Mouse (Mus musculus): Measurements from ENCODE around the gene Rps18. TPM values are rescaled to one million over a fixed set of nuclear protein-coding genes. Genes with fewer than 3 reads are reported as not detected.
A peak's percentile ranks its signal among the peaks of the same experiment; 100 is the strongest.
"Not testable (repeated sequence)": the region's sequence is repeated elsewhere in the genome, so short reads cannot be mapped to it uniquely, and the experiment has no call there.

The Rps18 gene
- polyA plus RNA-seq, 1 experiment from 2014 or later: 856 TPM

DNA sequence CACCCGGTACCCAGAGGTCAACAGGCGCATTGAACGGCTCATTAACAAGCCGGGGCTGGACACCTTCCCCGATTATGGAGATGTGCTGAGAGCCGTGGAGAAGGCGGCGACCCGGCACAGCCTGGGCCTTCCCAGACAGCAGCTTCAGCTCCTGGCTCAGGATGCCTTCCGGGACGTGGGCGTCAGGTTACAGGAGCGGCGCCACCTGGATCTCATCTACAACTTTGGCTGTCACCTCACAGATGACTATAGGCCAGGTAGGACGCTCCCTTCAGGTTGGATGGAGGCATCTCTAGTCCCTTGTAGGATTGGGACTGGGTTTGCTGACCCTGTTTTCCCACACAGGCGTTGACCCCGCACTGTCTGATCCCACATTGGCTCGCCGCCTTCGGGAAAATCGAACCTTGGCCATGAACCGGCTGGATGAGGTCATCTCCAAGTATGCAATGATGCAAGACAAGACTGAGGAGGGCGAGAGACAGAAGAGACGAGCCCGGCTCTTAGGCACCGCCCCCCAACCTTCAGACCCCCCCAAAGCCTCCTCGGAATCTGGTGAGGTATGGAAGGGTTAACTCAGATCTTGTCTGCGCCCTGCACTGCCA, 43.9 kb downstream of the Rps18 start:
- Histone ChIP-seq H3K4me2 (no peak overlapping the region), H3K4me3 (no peak overlapping the region), H3K27me3 (replicated peaks) (no peaks in the 10 kb centered on the region), H3K4me1 (replicated peaks) (peaks cover 27% of the 10 kb centered on the region), H3K27ac (ENCODE audit: poor library complexity, severe bottlenecking) (no peak overlapping the region), H3K36me3 (peaks cover 45% of the 10 kb centered on the region), H3K9me3 (replicated peaks) (no peaks in the 10 kb centered on the region), H3K9ac (no peak overlapping the region)
- no peak for ATAC-seq (ENCODE audit: insufficient number of reproducible peaks, low FRiP score)
- WGBS: 91% methylated on average over 28 of the region's 28 CpGs

GRCm38 (mm10) chr17:33911052-33911812, 44.6 kb downstream of the Rps18 start:
- no peak overlapping the region for H3K9ac ChIP-seq
- H3K27ac ChIP-seq (ENCODE audit: poor library complexity, severe bottlenecking): no peak overlapping the region
- H3K27me3 ChIP-seq (replicated peaks): no peaks in the 10 kb centered on the region
- no peak overlapping the region for H3K4me3 ChIP-seq
- H3K4me1 ChIP-seq (replicated peaks): peaks cover 24% of the 10 kb centered on the region
- no peak overlapping the region for H3K4me2 ChIP-seq
- WGBS: 90% methylated on average over 31 of the region's 31 CpGs
- ATAC-seq (ENCODE audit: insufficient number of reproducible peaks, low FRiP score): no peak
- peaks cover 45% of the 10 kb centered on the region for H3K36me3 ChIP-seq
- no peaks in the 10 kb centered on the region for H3K9me3 ChIP-seq (replicated peaks)

DNA sequence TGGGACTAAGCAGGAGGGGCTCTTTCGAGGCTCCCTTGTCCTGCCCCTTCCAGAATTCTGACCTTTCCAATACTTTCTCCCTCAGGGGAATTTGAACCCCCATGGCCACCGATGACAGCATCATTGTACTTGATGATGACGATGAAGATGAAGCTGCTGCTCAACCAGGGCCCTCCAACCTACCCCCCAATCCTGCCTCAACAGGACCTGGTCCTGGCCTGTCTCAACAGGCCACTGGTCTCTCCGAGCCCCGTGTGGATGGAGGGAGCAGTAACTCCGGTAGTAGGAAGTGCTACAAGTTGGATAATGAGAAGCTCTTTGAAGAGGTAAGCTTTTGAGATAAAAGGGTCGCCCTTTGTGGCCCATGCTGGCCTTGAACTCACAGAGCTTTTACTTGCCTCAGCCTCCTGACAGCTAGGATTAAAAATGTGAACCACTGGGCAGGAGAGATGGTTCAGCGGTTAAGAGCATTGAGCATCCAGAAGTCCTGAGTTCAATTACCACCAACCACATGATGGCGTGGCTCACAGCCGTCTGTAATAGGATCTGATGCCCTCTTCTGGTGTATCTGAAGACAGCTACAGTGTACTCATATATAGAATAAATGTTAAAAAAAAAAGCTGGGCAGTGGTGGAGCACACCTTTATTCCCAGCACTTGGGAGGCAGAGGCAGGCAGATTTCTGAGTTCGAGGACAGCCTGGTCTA, 45.3 kb downstream of the Rps18 start:
- Histone ChIP-seq H3K4me1 (replicated peaks) (peaks cover 24% of the 10 kb centered on the region), H3K36me3 (peaks cover 45% of the 10 kb centered on the region), H3K27me3 (replicated peaks) (no peaks in the 10 kb centered on the region), H3K4me3 (peak overlapping the region; percentile 94), H3K27ac (ENCODE audit: poor library complexity, severe bottlenecking) (peak overlapping the region; percentile 92), H3K4me2 (peak overlapping the region; percentile 100), H3K9me3 (replicated peaks) (no peaks in the 10 kb centered on the region), H3K9ac (peak overlapping the region; percentile 94)
- ATAC-seq (ENCODE audit: insufficient number of reproducible peaks, low FRiP score): no peak
- WGBS: 44% methylated on average over 11 of the region's 11 CpGs

DNA sequence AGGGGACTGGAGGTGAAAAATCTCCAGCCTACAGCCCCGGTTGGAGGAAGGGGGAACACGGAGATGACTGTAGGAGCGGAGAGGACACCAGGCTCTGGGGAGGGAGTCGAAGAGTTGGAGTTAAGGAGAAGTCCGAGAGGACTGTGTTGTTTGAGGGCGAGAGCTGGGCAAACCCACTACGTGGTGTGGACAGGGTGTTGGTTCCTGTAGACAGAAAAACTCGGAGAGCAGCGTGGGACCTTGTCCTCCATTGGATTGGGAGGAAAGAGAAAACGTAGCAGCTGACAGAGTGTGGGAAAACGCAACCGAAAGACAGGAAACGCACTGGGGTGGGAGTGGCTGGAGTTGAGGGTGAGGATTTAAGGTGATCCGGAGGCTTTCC, 45.9 kb downstream of the Rps18 start:
- H3K9me3 ChIP-seq (replicated peaks): no peaks in the 10 kb centered on the region
- H3K27ac ChIP-seq (ENCODE audit: poor library complexity, severe bottlenecking): peak overlapping the region; percentile 92
- ATAC-seq (ENCODE audit: insufficient number of reproducible peaks, low FRiP score): peak; percentile 5; the same call in 1 of the 2 replicates
- peak overlapping the region; percentile 94 for H3K4me3 ChIP-seq
- H3K9ac ChIP-seq: peak overlapping the region; percentile 94
- peaks cover 19% of the 10 kb centered on the region for H3K4me1 ChIP-seq (replicated peaks)
- no peaks in the 10 kb centered on the region for H3K27me3 ChIP-seq (replicated peaks)
- peaks cover 41% of the 10 kb centered on the region for H3K36me3 ChIP-seq
- H3K4me2 ChIP-seq: peak overlapping the region; percentile 100
- 0% methylated on average over 14 of the region's 14 CpGs for WGBS

- WGBS: under 1% methylated on average over 68 of the region's 68 CpGs
- Histone ChIP-seq H3K27me3 (replicated peaks) (no peaks in the 10 kb centered on the region), H3K4me3 (peak within 1 kb of the TSS; percentile 94), H3K9ac (peak within 1 kb of the TSS; percentile 94), H3K9me3 (replicated peaks) (no peaks in the 10 kb centered on the region), H3K27ac (ENCODE audit: poor library complexity, severe bottlenecking) (peak within 1 kb of the TSS; percentile 92), H3K4me1 (replicated peaks) (peaks cover 16% of the 10 kb centered on the region), H3K4me2 (peak within 1 kb of the TSS; percentile 100), H3K36me3 (peaks cover 35% of the 10 kb centered on the region)
- ATAC-seq (ENCODE audit: insufficient number of reproducible peaks, low FRiP score): peak; percentile 95
These were observed 46.5 kb downstream of the Rps18 start, which contains the start of gene Daxx for GRCm38 (mm10) chr17:33909077-33909868. Gene Daxx (plus strand): TSS chr17:33909414.

DNA sequence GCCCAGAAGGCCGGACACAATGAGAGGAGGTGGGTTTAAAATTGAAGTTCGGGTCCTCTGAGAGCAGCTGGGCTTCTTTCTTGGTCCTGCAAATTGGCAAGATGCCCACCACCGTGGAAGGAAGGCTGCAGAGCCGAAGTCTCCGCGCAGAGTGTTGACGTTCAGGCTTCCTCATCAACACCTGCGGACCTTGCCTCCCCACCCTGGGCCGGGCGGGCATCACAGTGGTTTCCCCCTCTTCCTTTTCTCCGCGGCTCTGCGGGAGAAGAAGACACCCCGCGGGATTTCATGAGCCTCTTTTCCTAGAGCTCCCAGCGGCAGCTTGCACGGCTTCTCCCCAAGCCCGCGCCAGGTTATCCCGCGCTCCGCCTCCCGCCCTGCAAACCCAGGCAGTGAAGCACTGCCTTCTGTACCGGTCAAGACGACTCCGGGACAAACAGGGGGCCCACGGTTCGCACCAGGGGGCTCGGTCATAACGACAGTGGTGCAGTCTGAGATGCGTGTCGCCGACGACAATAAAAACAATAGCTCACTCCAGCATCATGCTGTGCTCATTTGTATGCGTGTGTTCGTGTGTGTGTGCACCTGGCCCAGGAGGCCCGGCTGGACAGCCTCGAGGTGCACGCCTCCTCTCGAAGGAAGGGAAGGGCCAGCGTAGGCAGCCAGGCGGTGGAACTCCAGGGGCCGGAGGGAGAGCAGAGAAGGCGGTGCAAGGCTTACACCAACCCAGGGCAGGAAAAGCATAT, 47.3 kb downstream of the Rps18 start:
- H3K27ac ChIP-seq (ENCODE audit: poor library complexity, severe bottlenecking): peak overlapping the region; percentile 92
- H3K4me2 ChIP-seq: peak overlapping the region; percentile 100
- peak overlapping the region; percentile 94 for H3K4me3 ChIP-seq
- ATAC-seq (ENCODE audit: insufficient number of reproducible peaks, low FRiP score): peak; percentile 48
- peaks cover 28% of the 10 kb centered on the region for H3K36me3 ChIP-seq
- under 1% methylated on average over 44 of the region's 44 CpGs for WGBS
- peak overlapping the region; percentile 77 for H3K9ac ChIP-seq
- H3K27me3 ChIP-seq (replicated peaks): no peaks in the 10 kb centered on the region
- H3K9me3 ChIP-seq (replicated peaks): no peaks in the 10 kb centered on the region
- H3K4me1 ChIP-seq (replicated peaks): peaks cover 16% of the 10 kb centered on the region

DNA sequence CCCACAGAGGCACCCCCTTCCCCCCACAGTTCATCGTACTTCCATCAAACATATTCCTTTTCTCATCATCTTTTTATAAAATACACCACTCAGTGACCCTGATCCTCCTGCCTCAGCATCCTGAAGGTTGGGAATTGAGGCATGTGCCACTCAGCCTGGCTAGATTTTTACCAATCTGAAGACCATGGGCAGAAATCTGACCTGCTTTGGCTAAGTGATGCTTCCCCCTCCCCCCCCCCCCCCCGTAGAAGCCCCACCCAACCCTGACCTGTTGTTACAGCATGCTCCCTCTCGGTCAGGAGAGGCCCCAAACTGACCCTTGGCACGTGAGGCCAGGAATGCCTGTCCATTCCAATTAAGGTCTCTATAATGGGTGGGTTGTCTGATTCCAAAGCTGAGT, 51.0 kb downstream of the Rps18 start, which contains the start of gene Platr17:
TSS of gene Platr17 (plus strand) at position 301 of the 400 bp plus-strand sequence.
- ATAC-seq (ENCODE audit: insufficient number of reproducible peaks, low FRiP score); H3K27ac ChIP-seq (ENCODE audit: poor library complexity, severe bottlenecking); H3K9ac ChIP-seq; H3K4me2 ChIP-seq; H3K36me3 ChIP-seq; H3K4me3 ChIP-seq; H3K9me3 ChIP-seq (replicated peaks); H3K27me3 ChIP-seq (replicated peaks): not testable (repeated sequence)
- WGBS: 34% methylated on average over 4 of the region's 4 CpGs
- peaks cover 16% of the 10 kb centered on the region; the same call in 1 of the 2 replicates for H3K4me1 ChIP-seq (replicated peaks)

GRCm38 (mm10) chr17:33903911-33904651, 51.7 kb downstream of the Rps18 start:
- not testable (repeated sequence) for ATAC-seq (ENCODE audit: insufficient number of reproducible peaks, low FRiP score); H3K9ac ChIP-seq; H3K36me3 ChIP-seq; H3K27ac ChIP-seq (ENCODE audit: poor library complexity, severe bottlenecking); H3K4me3 ChIP-seq; H3K27me3 ChIP-seq (replicated peaks); H3K4me2 ChIP-seq; H3K9me3 ChIP-seq (replicated peaks)
- 70% methylated on average over 6 of the region's 6 CpGs for WGBS
- peaks cover 16% of the 10 kb centered on the region; the same call in 1 of the 2 replicates for H3K4me1 ChIP-seq (replicated peaks)

GRCm38 (mm10) chr17:33902491-33902890, 53.3 kb downstream of the Rps18 start:
- no peak for ATAC-seq (ENCODE audit: insufficient number of reproducible peaks, low FRiP score)
- Histone ChIP-seq H3K27ac (ENCODE audit: poor library complexity, severe bottlenecking) (no peak overlapping the region), H3K9ac (no peak overlapping the region), H3K9me3 (replicated peaks) (no peaks in the 10 kb centered on the region), H3K4me3 (no peak overlapping the region), H3K27me3 (replicated peaks) (no peaks in the 10 kb centered on the region), H3K36me3 (no peaks in the 10 kb centered on the region), H3K4me1 (replicated peaks) (peaks cover 7% of the 10 kb centered on the region; the same call in 1 of the 2 replicates), H3K4me2 (no peak overlapping the region)
- 81% methylated on average over 7 of the region's 7 CpGs for WGBS

Data from heart, embryonic 12.5 days (tissue).